Mouse (Mus musculus) forebrain, embryonic 11.5 days (tissue): ENCODE measurements around the gene Tmem108. TPM values are rescaled to one million over a fixed set of nuclear protein-coding genes. Genes with fewer than 3 reads are reported as not detected.
A peak's percentile ranks its signal among the peaks of the same experiment; 100 is the strongest.

ENCODE experiments used
- ATAC-seq: fragments of 200-750 bp; cut with Nextera tagmentation; replicated peaks from 2 replicates; pipeline ENCODE4 v1.8.0; 2017; ENCODE audit warnings: moderate TSS enrichment; ENCODE audit not compliant: low FRiP score
- DNase-seq: peaks from one replicate; pipeline ENCODE4 v3.0.0-alpha.2; 2017; ENCODE audit warnings: low spot score
- H3K27ac ChIP-seq: fragments of 300-500 bp; sonication (generic); 2 replicates; pipeline ENCODE4 v1.5.1; 2014; ENCODE audit warnings: low read depth, low read length
- H3K27me3 ChIP-seq: fragments of 300-500 bp; sonication (generic); 2 replicates; pipeline ENCODE4 v1.6.1; 2014; ENCODE audit warnings: mild to moderate bottlenecking, low read length, mixed read lengths; ENCODE audit not compliant: control insufficient read depth, insufficient read depth
- H3K36me3 ChIP-seq: fragments of 300-500 bp; sonication (generic); 2 replicates; pipeline ENCODE4 v1.6.1; 2014; ENCODE audit warnings: mild to moderate bottlenecking, low read length, moderate library complexity, mixed read lengths; ENCODE audit not compliant: control insufficient read depth, insufficient read depth
- H3K4me1 ChIP-seq: fragments of 300-500 bp; sonication (generic); replicated peaks from 2 replicates; pipeline ENCODE4 v1.6.1; 2014; ENCODE audit warnings: low read length, mixed read lengths; ENCODE audit not compliant: control insufficient read depth, insufficient read depth
- H3K4me2 ChIP-seq: fragments of 300-500 bp; sonication (generic); 2 replicates; pipeline ENCODE4 v1.6.1; 2014; ENCODE audit warnings: low read depth, mild to moderate bottlenecking, low read length, moderate library complexity, mixed read lengths; ENCODE audit not compliant: severe bottlenecking
- H3K4me3 ChIP-seq: fragments of 300-500 bp; sonication (generic); 2 replicates; pipeline ENCODE4 v1.5.1; 2014; ENCODE audit warnings: low read depth, low read length
- H3K9ac ChIP-seq: fragments of 300-500 bp; sonication (generic); 2 replicates; pipeline ENCODE4 v1.6.1; 2014; ENCODE audit warnings: low read length
- H3K9me3 ChIP-seq: fragments of 300-500 bp; sonication (generic); 2 replicates; pipeline ENCODE4 v1.6.1; 2016; ENCODE audit warnings: low read length, mixed read lengths; ENCODE audit not compliant: control insufficient read depth
- WGBS: fragments of 180-500 bp; shearing (Covaris S2); extraction: QIAGEN DNeasy Blood & Tissue Kit; methylation state at CpG from one replicate; pipeline ENCODE4 v1.1.7; 2014; 5-methylcytosine and 5-hydroxymethylcytosine counted together
- polyA plus RNA-seq: library from polyadenylated mRNA; unstranded; fragments of >200 nt; fragmentation: Nextera tagmentation; extraction: Ambion mirVana; gene quantifications from 2 replicates; pipeline ENCODE4 v1.2.1, GENCODE M21; 2014

The Tmem108 gene
- polyA plus RNA-seq, 1 experiment from 2014 or later = 27.2 TPM

GRCm38 (mm10) chr9:103449651-103450050, 312.0 kb downstream of the Tmem108 start:
- ATAC-seq (no peak), DNase-seq (no peak)
- H3K36me3 ChIP-seq = no peaks in the 10 kb centered on the region
- H3K27ac ChIP-seq = no peak overlapping the region
- 76% methylated on average over 6 of the region's 6 CpGs for WGBS
- H3K9me3 ChIP-seq = peaks cover under 1% of the 10 kb centered on the region
- H3K4me3 ChIP-seq = no peak overlapping the region
- H3K4me1 ChIP-seq = no peaks in the 10 kb centered on the region
- H3K4me2 ChIP-seq = no peak overlapping the region
- no peaks in the 10 kb centered on the region for H3K27me3 ChIP-seq
- no peak overlapping the region for H3K9ac ChIP-seq

- Histone ChIP-seq H3K4me1 (peaks cover 2% of the 10 kb centered on the region), H3K4me2 (no peak overlapping the region), H3K9me3 (peaks cover 4% of the 10 kb centered on the region), H3K36me3 (no peaks in the 10 kb centered on the region), H3K27me3 (no peaks in the 10 kb centered on the region), H3K27ac (no peak overlapping the region), H3K4me3 (no peak overlapping the region), H3K9ac (no peak overlapping the region)
- no peak for DNase-seq
- 89% methylated on average over 7 of the region's 7 CpGs for WGBS
- no peak for ATAC-seq
Observed at GRCm38 (mm10) chr9:103449092-103449491, 312.5 kb downstream of the Tmem108 start.

- WGBS = 90% methylated on average over 5 of the region's 5 CpGs
- Histone ChIP-seq H3K27ac (no peak overlapping the region), H3K4me3 (no peak overlapping the region)
Observed at GRCm38 (mm10) chr9:103444656-103445055, 317.0 kb downstream of the Tmem108 start.

GRCm38 (mm10) chr9:103443824-103444185, 317.8 kb downstream of the Tmem108 start:
- H3K4me2 ChIP-seq = peak overlapping the region; percentile 29
- WGBS = 15% methylated on average over 7 of the region's 7 CpGs

More at GRCm38 (mm10) chr9:103444656-103445055, 317.0 kb downstream of the Tmem108 start:
- Histone ChIP-seq H3K9me3 (peaks cover 4% of the 10 kb centered on the region), H3K9ac (no peak overlapping the region), H3K4me2 (no peak overlapping the region), H3K4me1 (peaks cover 12% of the 10 kb centered on the region), H3K36me3 (no peaks in the 10 kb centered on the region), H3K27me3 (peaks cover 2% of the 10 kb centered on the region; the same call in 1 of the 2 replicates)
- DNase-seq (no peak), ATAC-seq (no peak)

GRCm38 (mm10) chr9:103443121-103443823, 318.4 kb downstream of the Tmem108 start:
- peaks cover 4% of the 10 kb centered on the region for H3K9me3 ChIP-seq
- H3K36me3 ChIP-seq = no peaks in the 10 kb centered on the region
- H3K4me1 ChIP-seq = peaks cover 12% of the 10 kb centered on the region
- no peak overlapping the region for H3K4me3 ChIP-seq
- peaks cover 2% of the 10 kb centered on the region; the same call in 1 of the 2 replicates for H3K27me3 ChIP-seq
- no peak overlapping the region for H3K9ac ChIP-seq
- H3K4me2 ChIP-seq = peak overlapping the region; percentile 29
- WGBS = 19% methylated on average over 13 of the region's 13 CpGs
- DNase-seq (peak; percentile 82), ATAC-seq (peak; percentile 76)
- H3K27ac ChIP-seq = no peak overlapping the region; the same call in 1 of the 2 replicates

More at GRCm38 (mm10) chr9:103443824-103444185, 317.8 kb downstream of the Tmem108 start:
- Histone ChIP-seq H3K36me3 (no peaks in the 10 kb centered on the region), H3K4me3 (no peak overlapping the region), H3K9me3 (peaks cover 4% of the 10 kb centered on the region), H3K4me1 (peaks cover 12% of the 10 kb centered on the region), H3K27me3 (peaks cover 2% of the 10 kb centered on the region; the same call in 1 of the 2 replicates), H3K27ac (no peak overlapping the region), H3K9ac (no peak overlapping the region)
- ATAC-seq (no peak), DNase-seq (peak; percentile 57)

GRCm38 (mm10) chr9:103440597-103440996, 321.0 kb downstream of the Tmem108 start:
- Histone ChIP-seq H3K36me3 (no peaks in the 10 kb centered on the region), H3K4me3 (no peak overlapping the region), H3K4me2 (no peak overlapping the region), H3K4me1 (peaks cover 12% of the 10 kb centered on the region), H3K27me3 (peaks cover 2% of the 10 kb centered on the region; the same call in 1 of the 2 replicates), H3K27ac (no peak overlapping the region), H3K9me3 (peaks cover 4% of the 10 kb centered on the region), H3K9ac (no peak overlapping the region)
- ATAC-seq (no peak), DNase-seq (no peak)
- WGBS = 58% methylated on average over 3 of the region's 3 CpGs

GRCm38 (mm10) chr9:103437104-103437503, 324.5 kb downstream of the Tmem108 start:
- no peak for DNase-seq
- no peak overlapping the region for H3K27ac ChIP-seq
- no peak for ATAC-seq
- WGBS = 79% methylated on average over 5 of the region's 5 CpGs
- H3K9ac ChIP-seq = no peak overlapping the region
- 0 out of 2 replicates have a peak, but pooled peaks cover 1% of the 10 kb centered on the region for H3K4me1 ChIP-seq
- H3K36me3 ChIP-seq = no peaks in the 10 kb centered on the region
- H3K27me3 ChIP-seq = peaks cover 2% of the 10 kb centered on the region; the same call in 1 of the 2 replicates
- H3K9me3 ChIP-seq = no peaks in the 10 kb centered on the region
- H3K4me2 ChIP-seq = no peak overlapping the region
- no peak overlapping the region for H3K4me3 ChIP-seq

GRCm38 (mm10) chr9:103434116-103434515, 327.5 kb downstream of the Tmem108 start:
- no peaks in the 10 kb centered on the region for H3K4me1 ChIP-seq
- no peak overlapping the region for H3K9ac ChIP-seq
- H3K9me3 ChIP-seq = no peaks in the 10 kb centered on the region
- 52% methylated on average over 4 of the region's 4 CpGs for WGBS
- DNase-seq = no peak
- ATAC-seq = no peak
- H3K4me2 ChIP-seq = no peak overlapping the region
- no peaks in the 10 kb centered on the region for H3K27me3 ChIP-seq
- H3K27ac ChIP-seq = no peak overlapping the region
- no peaks in the 10 kb centered on the region for H3K36me3 ChIP-seq
- no peak overlapping the region for H3K4me3 ChIP-seq
